Mouse (Mus musculus) left cerebral cortex, postnatal 14 days (tissue): ENCODE measurements around the gene Bcl2l14. TPM values are rescaled to one million over a fixed set of nuclear protein-coding genes. Genes with fewer than 3 reads are reported as not detected.

Experiments
- DNase-seq, 2 experiments: peaks; one replicate each; pipeline ENCODE4 v3.0.0; 2021 to 2022; ENCODE audit warnings: low spot score in 2 of 2, mixed read lengths in 1 of 2
- intact Hi-C: fragments of 180-260 bp; cut with DNase I; formaldehyde crosslinking; loops from one replicate; pipeline ENCODE4 v1.15.1; 2025
- total RNA-seq, 2 experiments: library from RNA; stranded (reverse); gene quantifications; 2 replicates each; pipeline ENCODE4 v1.2.3; 2021

The Bcl2l14 gene
- total RNA-seq, 2 experiments from 2014 or later: not detected

DNA sequence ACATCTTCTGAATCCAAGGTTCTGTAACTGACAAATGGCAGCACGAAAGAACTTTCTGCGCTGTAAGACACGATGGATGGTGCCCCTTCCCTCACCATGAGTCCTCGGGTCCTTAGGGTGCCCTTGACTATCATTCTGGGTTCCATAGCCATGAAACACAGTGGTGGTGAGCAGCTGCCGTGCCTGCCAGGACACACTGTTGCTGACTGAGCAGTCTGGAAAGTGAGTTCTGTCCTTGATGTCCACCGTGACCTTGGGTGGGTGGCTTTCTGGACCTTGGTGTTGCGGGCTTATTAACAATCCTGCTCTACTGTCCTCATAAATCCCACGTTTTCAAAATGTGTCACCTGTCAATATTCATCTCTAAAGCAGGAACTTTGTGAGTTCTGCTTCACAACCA lies 6.2 kb upstream of the Bcl2l14 start:
- intact Hi-C loops: loop anchor here (1.0 to 10.0 kb wide), 4 partner anchors 135 to 485 kb away; partner anchors contain the start of gene Etv6
- no peak for DNase-seq

DNA sequence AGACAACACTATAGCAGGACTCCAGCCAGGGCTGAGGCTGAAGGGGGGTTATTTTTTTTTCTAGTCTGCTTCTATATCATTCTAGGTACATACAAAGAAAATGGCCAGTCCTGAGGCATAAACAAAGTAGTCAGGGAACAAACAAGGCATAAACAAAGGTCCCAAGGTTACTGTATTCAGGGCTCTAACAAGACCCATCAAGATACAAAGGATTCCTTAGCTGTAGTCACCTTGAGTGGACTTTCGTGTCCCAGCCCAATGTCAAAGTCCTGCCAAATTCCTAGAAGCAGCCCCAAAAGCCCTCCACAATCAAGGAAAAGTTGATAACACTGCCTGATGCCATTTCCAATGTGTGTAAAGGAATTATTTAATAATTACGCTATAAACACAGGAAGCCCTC lies 5.3 kb upstream of the Bcl2l14 start:
- intact Hi-C loops: no loop called here
- no peak for DNase-seq

DNA sequence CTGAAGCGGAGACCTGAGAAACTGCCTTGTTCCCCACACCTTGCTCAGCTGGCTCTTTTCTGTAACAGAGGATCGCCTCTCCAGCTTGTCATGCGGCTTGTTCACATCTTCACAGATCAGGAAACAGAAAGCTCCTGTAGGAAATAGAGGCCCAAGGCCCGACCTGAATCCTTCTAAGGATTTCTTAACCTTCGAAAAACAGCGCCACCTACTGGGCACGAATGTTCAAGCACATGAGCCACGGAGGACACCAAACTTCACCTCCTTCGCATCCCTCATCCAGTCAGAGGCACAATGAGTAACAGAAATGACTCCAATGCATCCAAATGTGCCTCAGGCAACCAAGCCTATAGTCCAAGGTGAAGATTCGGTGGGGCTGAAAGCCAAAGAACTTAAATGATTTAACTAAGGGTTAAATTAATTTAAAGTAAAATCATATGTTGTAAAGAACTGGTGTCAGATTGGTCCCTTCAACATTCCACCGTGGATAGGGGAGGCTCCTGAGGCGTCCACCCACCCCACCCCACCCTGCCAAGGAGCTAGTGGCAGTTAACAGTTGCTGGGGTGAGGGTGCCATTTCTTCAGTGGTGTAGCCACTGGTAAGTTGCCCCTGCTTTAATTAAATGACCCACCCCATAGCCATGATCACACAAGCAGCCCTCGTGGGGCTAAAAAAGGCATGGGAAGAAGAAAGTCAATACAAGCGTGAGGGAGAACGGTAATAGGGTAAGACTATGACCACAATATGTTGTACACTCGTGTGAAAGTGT lies 7.0 kb downstream of the Bcl2l14 start:
- peak; percentile 69 to 72 for DNase-seq
- intact Hi-C loops: no loop called here

DNA sequence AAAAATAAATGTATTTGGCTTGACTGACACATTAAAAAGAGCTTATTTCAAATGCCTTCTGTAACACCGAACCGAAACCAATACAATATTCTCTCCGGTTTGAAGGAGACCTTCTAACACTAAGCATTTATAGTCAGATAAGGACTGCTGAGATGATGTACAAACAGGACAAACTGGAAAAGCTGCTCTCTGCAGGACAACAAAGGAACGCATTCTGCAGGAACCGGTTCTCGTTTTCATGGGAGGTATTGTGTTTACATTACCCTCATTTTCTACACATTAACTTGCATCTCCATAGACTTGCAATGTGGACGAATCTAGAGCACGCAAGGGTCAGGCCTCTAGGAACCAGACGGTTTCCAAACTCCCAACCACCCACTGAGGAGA lies 7.6 kb downstream of the Bcl2l14 start:
- DNase-seq: no peak
- intact Hi-C loops: no loop called here

DNA sequence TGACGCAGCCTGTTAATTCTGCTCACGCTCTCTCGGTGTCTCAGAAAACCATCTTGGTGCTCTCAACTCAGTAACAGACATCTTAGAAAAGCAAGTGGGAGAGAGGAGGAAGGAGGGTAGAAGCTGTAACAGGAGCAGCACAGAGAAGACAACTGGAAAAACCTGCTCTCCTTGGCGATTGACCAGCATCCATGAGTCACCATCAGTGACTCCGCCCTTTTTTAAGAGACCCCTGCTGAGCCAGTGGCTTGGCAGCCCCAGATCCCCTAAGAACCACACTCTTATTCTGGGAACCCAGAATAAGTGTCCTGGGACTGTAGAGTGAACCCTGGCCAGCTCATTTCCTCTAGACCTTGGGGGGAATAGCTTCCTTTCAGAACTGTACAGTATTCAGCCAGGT lies 11.1 kb downstream of the Bcl2l14 start:
- no peak for DNase-seq
- intact Hi-C loops: no loop called here

DNA sequence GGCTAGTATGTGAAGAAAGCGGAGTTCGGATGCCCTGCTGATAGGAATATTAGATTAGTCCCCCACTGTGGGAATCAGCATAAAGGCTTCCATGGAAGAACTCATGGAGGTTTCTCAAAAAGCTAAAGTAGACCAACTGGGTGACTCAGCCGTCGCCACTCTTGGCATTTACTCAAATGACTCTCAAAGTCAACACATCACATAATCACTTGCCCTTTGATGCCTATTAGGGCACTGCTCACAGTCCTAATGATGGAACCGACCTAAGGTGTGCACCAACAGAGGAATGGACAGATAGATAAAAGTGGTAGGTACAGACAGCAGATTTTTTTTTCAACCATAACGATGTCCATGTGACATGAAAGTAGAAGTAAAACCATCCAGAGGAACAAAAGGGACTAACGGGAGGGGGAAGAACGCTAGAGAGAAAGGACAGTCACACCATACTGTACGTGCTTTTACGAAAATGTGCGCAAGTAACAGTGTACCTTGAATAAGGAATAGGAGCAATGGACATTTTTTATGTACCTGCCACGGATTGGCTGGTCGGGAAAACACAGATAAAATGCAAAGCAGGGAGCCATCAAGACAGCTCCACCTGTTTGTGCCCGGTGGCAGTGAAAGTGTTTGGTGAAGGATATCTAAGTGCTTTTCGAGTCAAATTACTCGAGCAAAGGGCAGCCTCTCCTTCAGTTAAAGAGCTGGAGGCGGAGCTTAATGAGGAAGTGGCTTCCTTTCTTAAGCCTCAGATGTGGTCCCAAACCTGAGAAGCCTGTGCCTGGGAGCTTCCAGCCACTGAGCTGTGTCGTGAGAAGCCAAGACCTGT lies 17.8 kb downstream of the Bcl2l14 start:
- no peak for DNase-seq
- intact Hi-C loops: no loop called here

DNA sequence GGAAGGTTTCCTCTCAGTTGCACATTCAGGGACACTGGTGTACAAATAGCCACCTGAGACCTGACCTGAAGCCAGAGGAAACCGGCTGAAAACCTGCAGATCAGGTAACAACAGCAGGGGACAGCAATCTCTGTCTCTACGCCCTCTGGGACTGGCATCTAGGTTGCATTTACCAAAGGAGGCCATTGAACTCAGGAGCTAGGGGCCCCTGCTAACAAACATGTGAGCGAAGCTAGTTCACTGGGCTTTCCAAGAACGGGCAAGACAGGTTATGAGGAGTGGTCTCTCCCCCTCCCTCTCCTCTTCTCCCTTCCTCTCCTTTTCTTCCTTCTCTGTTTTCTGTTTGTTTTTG lies 18.4 kb downstream of the Bcl2l14 start:
- no peak for DNase-seq
- intact Hi-C loops: no loop called here

DNA sequence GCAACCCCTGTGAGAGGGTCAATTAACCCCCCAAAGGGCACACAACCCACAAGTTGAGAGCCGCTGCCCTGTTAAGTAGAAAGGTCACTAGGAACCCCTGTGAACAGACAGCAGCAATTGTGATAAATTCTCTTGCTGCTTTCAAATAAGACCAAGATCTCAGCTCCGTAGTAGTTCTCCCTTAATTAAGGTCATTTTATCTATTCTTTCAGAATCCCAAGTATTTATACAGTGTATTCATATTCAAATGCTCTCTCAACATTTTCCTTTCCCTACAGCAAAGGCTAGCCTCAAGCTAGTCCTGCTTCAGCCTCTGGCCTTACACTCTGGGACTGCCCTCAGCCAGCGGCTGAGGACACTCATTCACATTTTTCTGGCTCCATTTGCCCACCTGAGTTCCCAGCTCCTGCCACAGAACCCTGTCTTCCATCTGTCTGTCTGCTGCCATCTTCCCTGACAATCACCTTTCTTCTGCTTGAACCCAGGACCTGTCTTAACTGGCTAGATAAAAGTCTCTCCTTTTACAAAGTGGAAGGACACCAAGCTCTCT lies 20.5 kb downstream of the Bcl2l14 start:
- DNase-seq: no peak
- intact Hi-C loops: no loop called here

DNA sequence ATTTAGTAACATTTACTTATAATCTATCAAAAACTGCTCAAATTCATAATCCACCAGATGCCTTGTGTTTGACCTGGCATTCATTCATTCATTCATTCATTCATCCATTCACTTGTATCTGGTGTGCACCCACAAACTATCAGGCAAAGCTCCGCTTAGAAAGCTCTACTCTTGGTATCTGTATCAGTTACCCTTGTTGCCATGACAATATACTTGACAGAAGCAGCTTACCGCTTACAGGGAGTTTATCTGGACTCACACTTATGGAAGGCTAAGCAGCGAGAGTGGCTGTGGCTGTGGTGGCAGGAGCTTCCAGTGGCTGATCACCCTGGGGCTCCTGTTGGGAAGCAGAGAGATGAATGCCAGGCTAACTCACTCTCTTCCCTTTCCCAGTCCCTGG lies 21.8 kb downstream of the Bcl2l14 start:
- intact Hi-C loops: no loop called here
- DNase-seq: no peak

DNA sequence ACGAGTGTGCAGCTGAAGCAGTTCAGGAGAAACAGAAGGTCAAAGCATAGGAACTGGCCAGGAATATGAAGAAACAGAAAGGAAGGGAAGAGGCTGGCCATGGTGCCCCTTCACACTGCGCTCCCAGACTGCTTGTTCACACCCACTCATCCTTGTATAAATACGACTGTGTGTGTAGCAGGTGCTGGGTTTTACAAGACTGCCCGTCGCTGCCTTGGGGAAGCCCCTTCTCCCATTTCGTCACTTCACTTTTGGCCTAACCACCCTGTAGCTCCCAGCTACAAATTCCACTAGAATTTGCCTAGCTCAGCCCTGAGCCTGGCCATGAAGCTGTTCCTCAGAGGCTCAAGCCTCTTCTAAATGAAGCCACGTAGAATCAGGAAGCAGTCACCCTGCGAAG lies 24.3 kb downstream of the Bcl2l14 start:
- no peak for DNase-seq
- intact Hi-C loops: loop anchor here (10.0 kb wide), 1 partner anchor 444 kb away; no protein-coding TSS in a partner anchor

DNA sequence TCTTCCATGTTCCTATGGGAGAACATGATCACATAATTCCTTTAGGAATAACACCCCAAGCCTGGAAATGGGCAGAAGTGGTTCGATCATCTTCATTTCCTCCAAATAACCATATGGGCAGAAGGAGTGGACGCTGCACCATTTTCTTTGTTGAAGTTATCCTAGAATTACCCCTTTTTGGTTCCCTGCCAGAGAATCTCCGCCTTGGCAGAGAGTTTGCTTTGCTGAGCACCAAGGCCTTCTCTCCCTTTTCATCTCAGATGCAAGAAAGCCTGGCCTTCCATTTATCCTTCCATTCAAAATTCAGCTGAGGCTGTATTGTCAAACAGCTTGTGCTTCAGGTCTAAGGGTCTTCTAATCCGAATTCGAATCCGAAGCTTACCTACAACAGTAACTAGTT lies 25.8 kb downstream of the Bcl2l14 start:
- intact Hi-C loops: loop anchor here (10.0 kb wide), 1 partner anchor 443 kb away; no protein-coding TSS in a partner anchor
- DNase-seq: no peak

DNA sequence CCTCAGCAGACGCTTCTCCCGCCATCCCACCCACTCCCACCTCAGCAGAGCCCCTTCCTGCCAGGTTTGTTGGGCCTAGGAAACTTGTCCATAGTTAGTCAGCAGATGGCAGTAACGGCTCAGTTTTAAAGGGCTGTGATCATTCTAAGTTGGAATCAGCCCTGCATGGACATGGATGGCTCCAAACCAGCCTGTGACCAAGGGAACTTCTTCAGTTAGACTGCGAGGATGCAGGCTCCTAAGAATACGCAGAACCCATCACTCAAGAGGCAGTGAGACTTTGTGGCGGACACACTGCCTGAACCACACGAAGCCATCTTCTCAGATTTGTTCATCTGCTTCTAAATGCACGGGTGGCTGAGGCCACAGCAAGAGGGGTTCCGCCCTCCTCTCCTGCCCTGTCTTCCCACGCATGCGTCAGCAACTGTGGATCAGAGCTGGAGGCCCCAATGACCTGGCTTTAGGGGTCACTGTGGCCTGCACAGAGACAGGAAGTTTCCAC lies 29.1 kb downstream of the Bcl2l14 start:
- intact Hi-C loops: loop anchor here (1.0 to 10.0 kb wide), 2 partner anchors 190 to 440 kb away; no protein-coding TSS in a partner anchor
- DNase-seq: peak; percentile 77 to 78

DNA sequence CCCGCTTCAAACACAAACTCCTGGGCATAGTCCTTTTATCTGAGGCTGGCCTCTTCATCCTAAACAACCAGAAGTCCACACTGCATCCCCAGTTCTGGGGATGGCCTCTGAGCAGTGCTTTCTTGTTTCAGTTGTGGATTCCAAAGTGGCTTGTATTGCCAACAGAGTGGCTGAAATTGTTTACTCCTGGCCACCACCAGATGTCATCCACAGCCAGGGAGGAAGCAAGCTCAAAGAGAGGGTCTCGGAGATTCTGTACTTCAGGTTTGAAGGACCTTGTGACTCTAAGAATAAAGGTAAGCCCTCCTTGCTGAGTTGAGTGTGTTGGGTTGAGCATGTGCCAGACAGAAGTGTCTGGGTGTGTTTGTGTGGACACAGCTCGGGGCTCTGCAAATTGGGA lies 31.0 kb downstream of the Bcl2l14 start:
- no peak for DNase-seq
- intact Hi-C loops: loop anchor here (10.0 kb wide), 1 partner anchor 438 kb away; no protein-coding TSS in a partner anchor

DNA sequence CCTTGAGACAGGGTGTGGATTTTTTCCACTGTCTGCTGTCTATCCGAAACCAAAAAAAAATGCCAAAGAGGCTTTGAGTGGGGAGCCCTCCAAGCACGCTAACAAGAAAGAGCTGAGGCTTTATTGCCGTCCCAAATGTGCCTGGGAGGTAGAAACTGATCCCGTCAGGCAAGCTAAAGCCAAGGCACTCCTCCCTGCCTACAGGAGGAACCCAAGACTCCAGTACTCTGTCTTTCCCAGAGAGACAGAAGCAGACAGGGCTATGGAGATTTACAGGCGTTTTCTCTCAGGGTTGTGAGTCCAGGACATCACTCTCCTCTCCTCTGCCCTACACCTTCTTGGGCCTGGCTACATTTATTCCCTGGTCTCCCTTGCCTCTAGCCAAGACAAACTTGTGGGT lies 32.3 kb downstream of the Bcl2l14 start:
- no peak for DNase-seq
- intact Hi-C loops: loop anchor here (10.0 kb wide), 1 partner anchor 436 kb away; no protein-coding TSS in a partner anchor

DNA sequence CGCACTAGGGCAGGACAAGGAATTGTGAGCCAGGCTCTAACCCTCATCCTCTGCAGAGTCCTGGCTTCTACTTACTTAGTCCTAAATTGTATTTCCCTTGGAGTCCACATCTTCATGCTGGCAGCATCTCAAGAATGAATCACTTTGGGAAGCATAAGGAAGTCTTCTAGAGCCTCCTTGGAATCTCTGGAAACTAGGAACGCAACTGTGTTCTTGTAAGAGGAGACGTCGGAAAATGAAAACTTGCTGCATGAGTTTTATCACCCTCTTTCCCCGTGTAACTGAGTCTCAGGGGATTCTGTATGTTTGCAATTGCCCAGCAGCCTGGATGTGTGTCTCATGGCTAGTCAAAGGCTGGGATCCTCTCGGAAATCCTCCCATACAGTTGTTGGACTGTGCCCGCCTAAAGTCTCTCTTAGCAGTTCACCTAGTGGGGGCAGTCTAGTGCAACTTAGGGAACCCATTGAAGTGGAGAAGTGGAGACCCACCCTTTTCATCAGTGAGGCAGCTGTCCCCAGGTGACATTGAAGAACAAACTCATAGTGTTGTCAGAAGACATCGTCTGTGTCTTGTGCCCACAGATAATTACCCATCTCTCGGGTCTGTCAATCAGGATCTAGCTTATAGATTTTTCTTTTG lies 34.2 kb downstream of the Bcl2l14 start:
- intact Hi-C loops: no loop called here
- no peak for DNase-seq

DNA sequence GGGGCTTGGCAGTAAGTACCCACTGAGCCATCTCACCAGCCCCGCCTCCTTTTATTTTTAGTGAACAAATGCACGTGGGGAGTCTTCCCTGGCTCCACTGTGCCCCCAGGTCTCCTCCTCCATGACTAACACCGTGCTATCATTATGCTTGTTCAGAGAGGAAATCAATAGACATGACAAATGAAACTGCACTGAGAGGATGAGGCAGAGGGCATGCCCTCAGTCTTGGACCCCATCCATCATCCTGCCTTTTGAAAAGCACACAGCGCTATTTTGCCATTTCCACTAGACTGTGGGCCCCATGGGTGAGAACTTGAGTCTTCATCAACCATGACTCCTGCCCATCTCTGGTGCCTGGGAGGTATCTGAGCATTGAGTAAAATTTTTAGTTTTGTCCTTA lies 35.5 kb downstream of the Bcl2l14 start:
- no peak for DNase-seq
- intact Hi-C loops: no loop called here

DNA sequence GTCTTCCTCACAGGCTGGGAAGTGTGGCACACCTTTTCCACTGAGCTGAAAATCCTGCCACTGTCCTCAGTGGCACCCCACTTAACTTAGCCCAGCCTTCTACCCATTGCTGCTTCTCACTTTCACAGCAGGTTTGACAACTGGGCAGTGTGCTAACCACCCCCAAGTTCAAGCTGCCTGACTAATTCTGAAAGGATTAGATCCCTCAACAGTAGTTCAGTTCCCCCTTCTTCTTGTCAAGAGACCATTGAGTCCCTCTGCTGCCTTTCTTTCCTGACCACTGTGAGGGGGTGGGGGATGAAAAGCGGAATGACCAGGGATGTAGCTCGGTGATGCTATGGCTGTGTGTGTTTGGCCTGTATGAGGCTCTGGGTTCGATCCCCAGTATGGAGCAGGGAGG lies 37.2 kb downstream of the Bcl2l14 start:
- intact Hi-C loops: no loop called here
- DNase-seq: no peak

DNA sequence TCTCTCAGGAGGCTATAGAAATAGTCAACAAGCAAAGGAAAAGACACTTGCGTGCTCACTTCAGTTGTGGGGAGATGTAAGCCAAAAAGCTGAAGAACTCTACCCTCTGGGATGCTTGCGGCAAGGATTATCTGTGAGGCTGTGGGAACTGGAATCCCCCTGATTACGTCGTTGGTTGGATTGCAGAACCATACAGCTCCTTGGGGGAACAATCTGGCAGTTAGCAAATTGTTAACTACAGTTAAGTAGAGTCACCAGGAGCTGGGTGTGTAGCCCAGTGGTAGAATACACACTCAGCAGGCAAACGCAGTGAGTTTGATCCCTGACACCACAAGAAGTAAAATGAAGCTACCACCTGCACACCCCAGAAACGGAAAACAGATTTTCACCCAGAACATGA lies 37.9 kb downstream of the Bcl2l14 start:
- no peak for DNase-seq
- intact Hi-C loops: no loop called here

DNA sequence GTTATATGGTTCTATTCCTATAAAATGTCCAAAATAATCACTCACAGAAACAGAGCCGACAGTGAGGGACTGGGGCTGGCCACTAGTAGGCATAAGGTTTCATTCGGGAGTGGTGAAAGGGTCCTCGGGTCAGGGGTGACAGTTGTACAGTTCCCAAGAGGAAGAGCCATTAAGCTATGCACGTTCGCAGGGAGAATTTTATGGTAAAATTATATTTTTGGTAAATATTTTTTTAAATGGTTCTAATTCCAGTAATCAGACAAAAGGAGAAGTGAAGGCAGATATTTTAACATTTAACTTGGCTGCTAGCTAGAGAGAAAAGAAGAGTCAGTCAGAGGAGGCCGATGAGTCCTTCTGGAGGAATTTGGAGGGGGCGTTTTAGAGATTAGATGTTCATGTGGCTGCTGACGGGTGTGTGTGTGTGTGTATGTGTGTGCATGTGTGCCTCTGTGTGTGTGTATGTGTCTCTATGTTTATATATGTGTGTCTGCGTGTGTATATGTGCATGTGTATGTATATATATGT lies 38.8 kb downstream of the Bcl2l14 start:
- DNase-seq: no peak
- intact Hi-C loops: no loop called here
